Mouse (Mus musculus) urinary bladder, postnatal 4 days (tissue): ENCODE results near the gene Olfr544.

Source experiments
- DNase-seq, 2 experiments: peaks; one replicate each; pipeline ENCODE4 v3.0.0; 2021 to 2022; ENCODE audit warnings: low spot score in 2 of 2

Olfr544 gene

GRCm38 (mm10) chr7:102477377-102477776 lies 10.7 kb downstream of the Olfr544 start:
- DNase-seq, result no peak

DNA sequence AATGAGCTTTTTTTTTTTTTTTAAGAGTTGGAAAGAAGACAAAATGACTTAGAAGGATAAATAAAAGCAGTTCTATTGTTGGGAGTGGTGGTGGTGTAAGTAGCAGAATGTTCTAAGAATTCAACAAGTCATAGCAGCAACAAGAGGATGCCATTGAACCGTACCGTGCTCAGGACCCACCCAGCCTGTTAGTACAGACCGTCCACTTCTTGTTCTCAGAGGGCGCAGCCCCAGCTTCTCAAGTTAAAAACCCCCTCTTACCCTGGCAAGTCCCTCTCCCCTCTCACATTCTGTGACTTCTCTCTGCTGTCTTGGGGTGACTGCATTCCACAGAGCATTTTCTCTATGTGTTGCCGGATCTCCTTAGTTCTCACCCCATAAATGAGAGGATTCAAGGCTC lies 11.5 kb downstream of the Olfr544 start:
- DNase-seq, result no peak

DNA sequence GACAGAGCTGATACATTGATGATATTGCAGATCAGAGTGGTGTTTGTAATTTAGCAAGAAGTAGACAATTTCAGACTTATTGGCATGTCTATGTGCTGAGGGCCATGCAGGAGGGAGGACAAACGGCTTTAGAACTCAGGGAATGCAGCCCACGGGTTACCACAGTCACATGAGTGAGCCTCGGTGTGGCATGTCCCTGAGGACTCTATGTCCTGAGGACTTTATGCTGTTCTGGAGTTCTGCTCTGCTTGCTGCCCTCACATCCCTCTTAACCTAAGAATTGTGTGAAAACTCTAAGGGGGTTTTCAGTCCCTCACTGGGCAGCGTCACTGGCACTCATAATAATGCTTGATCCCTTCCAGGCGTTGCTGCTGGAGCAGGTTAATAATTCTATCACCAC lies 15.4 kb downstream of the Olfr544 start:
- no peak for DNase-seq

DNA sequence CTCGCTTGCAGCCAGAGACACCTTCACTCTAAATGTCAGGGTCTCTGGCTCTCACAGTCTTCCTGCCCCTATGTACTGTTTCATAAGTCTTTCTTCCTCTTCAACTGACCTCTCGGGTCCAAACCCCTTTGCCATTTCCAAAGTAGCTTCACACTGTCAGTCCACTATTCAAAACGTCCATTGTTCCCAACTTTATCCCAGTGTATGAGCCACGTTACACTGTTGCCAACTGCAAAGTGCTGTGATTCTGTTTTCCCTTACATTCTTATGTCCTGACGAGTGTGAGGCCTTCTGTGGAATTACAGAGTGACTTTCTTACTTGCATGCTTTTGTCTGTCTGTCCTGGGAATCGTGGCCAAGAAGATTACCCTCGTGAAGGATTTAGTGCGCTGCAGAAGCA lies 20.5 kb downstream of the Olfr544 start:
- no peak for DNase-seq

DNA sequence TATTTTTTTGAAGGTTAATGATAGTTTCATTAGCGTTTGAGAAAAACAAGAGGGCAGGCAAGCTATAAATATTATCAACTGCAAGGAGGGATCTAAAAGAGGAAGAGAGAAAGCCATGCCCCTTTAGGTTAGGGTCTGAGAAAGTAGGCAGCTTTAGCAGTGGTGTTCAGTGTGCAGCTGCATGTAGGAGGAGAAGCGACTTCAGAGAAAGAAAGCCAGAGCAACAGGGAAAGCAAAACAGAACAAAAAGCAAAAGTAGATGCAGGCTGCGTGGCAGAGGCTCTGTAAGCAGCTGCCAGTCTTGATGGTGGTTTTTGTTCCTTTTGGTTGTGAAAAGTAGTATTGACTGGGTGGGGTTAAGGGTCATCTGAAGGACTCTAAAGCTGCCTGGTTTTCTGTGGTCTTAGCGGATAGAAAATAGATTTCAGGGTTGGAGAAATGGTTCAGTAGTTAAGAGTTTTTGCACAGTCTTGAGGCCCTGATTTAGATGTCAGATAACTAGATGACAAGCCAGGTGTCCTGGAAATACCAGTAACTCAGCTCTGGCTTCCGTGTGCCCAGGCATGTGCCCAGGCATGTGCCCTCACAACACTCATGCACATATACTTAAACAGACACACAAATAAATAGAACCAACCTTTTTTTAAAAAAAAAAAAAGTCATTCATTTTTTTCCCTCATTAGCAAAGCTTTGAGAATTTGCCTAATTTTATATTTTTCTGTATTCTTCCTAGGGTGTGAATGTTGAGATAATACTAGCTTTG lies 29.3 kb downstream of the Olfr544 start:
- DNase-seq, result no peak

- DNase-seq, result no peak
Measured at GRCm38 (mm10) chr7:102446438-102446837, 41.7 kb downstream of the Olfr544 start.

- DNase-seq, result no peak
Measured at GRCm38 (mm10) chr7:102444301-102444700, 43.8 kb downstream of the Olfr544 start.

GRCm38 (mm10) chr7:102442432-102442831 lies 45.7 kb downstream of the Olfr544 start:
- DNase-seq, result no peak

GRCm38 (mm10) chr7:102441657-102442391 lies 46.3 kb downstream of the Olfr544 start, which contains the start of gene Rrm1:
Gene Rrm1 (plus strand): TSS chr7:102441695.
- peak; percentile 92 to 95 for DNase-seq

- no peak for DNase-seq
Measured at GRCm38 (mm10) chr7:102440822-102441656, 47.1 kb downstream of the Olfr544 start.

- DNase-seq, result no peak
Measured at GRCm38 (mm10) chr7:102434344-102434743, 53.8 kb downstream of the Olfr544 start.
